Mouse (Mus musculus) brain, embryonic 14.5 days (tissue): ENCODE data around the gene Olfr1279. TPM values are rescaled to one million over a fixed set of nuclear protein-coding genes. Genes with fewer than 3 reads are reported as not detected.
"Not testable (repeated sequence)": the region's sequence is repeated elsewhere in the genome, so short reads cannot be mapped to it uniquely, and the experiment has no call there.

Experiments
- DNase-seq: peaks from one replicate; pipeline ENCODE4 v3.0.0-alpha.2; 2011; ENCODE audit warnings: low read depth
- CTCF ChIP-seq: fragments of 200-500 bp; IDR thresholded peaks from 2 replicates; pipeline ENCODE4 v1.5.1; 2012; ENCODE audit warnings: inconsistent platforms, mild to moderate bottlenecking, moderate library complexity, borderline replicate concordance; ENCODE audit not compliant: insufficient read depth, insufficient read length; ENCODE audit errors: extremely low read depth
- POLR2A ChIP-seq: fragments of 200-500 bp; IDR thresholded peaks from 2 replicates; pipeline ENCODE4 v1.6.1; 2012; ENCODE audit warnings: mild to moderate bottlenecking, inconsistent platforms, borderline replicate concordance; ENCODE audit not compliant: poor library complexity, insufficient read depth, insufficient read length, severe bottlenecking; ENCODE audit errors: extremely low read depth
- polyA plus RNA-seq: library from polyadenylated mRNA; depleted of rRNA; stranded (reverse); fragments of >200 nt; gene quantifications from 2 replicates; pipeline ENCODE4 v1.2.3, GENCODE M21; 2012; rRNA removed

Gene Olfr1279
- not detected in 2 replicates for polyA plus RNA-seq

DNA sequence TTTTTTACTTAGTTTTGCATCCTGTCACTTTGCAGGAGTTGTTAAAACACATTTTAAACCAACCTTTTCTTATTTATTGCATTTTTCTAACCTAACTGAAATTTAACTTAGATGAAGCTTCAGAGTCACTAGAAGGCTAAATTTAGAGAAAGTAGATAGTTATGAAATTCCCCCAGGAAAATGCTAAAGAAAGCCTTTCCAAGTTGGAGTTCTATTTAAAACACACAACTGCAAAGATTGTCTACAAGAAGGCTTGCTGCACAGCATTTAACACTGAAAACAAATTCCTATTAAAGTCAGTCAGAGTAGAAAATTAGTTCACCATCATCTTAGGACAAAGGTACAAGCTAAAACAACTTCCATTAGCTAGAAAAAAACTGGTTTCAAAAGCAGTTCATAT is at the start of gene Olfr1279:
Gene Olfr1279 (plus strand): TSS at position 262 of the 400 bp plus-strand sequence.
- DNase-seq = no peak
- no peak for TF ChIP-seq CTCF
- TF ChIP-seq POLR2A = no peak

- no peak for TF ChIP-seq POLR2A
- TF ChIP-seq CTCF = no peak
- no peak for DNase-seq
Observed at GRCm38 (mm10) chr2:111254216-111254615, 46.2 kb upstream of the Olfr1279 start, which contains the start of gene Olfr1276. Gene Olfr1276 (plus strand): TSS chr2:111254516.

DNA sequence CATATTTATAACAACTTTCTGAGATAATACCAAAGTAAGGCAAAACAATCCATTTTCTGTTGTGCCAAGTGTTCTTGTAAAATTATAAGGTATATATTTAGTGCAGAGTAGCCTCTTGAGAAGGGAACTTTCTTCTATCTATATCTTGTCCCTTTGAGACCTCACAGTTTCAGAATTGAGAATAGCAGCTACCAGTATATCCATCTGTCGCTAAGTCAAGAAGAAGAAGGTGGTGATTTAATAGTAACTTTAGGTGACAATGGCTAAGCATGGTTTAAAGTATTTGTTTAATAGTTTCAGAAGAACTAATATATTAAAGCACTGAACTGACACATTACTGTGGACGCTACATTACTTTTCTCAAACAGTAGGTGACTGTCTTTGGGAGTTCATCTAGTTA is 26.4 kb upstream of the Olfr1279 start, which contains the start of gene Olfr1277:
Gene Olfr1277 (minus strand): TSS at position 101 of the 400 bp plus-strand sequence.
- no peak for TF ChIP-seq POLR2A
- no peak for TF ChIP-seq CTCF
- DNase-seq = no peak

DNA sequence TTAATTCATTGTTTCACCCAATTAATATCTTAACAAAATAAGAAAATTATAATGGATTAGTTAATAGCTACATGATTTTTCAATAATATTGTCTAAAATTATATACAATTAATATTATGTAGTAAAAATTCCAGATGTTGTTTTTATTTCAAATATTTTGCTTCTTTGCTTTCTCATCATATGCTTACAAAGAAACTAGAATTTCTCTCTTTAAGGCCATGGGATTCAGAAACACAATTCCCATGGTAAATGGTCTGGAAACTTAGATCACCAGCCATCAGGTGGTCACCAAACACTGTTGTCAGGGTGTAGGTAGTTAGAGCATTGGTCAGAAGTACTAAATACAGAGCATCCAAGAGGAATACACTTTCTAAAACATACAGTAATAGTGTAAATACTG is 10.6 kb upstream of the Olfr1279 start, which contains the start of gene Olfr1278:
Gene Olfr1278 (plus strand): TSS at position 301 of the 400 bp plus-strand sequence.
- DNase-seq = no peak
- TF ChIP-seq POLR2A (no peak), CTCF (no peak)

- TF ChIP-seq POLR2A (no peak), CTCF (no peak)
- DNase-seq = no peak
Observed at GRCm38 (mm10) chr2:111298541-111298940, 1.9 kb upstream of the Olfr1279 start.

- DNase-seq = no peak
- TF ChIP-seq CTCF = no peak
- no peak for TF ChIP-seq POLR2A
Observed at GRCm38 (mm10) chr2:111313717-111314116, 13.3 kb downstream of the Olfr1279 start, which contains the start of gene Olfr1280. Gene Olfr1280 (plus strand): TSS chr2:111314017.

- TF ChIP-seq POLR2A (no peak), CTCF (no peak)
- no peak for DNase-seq
Observed at GRCm38 (mm10) chr2:111326220-111326619, 25.8 kb downstream of the Olfr1279 start, which contains the start of gene Olfr1281. Gene Olfr1281 (plus strand): TSS chr2:111326520.

DNA sequence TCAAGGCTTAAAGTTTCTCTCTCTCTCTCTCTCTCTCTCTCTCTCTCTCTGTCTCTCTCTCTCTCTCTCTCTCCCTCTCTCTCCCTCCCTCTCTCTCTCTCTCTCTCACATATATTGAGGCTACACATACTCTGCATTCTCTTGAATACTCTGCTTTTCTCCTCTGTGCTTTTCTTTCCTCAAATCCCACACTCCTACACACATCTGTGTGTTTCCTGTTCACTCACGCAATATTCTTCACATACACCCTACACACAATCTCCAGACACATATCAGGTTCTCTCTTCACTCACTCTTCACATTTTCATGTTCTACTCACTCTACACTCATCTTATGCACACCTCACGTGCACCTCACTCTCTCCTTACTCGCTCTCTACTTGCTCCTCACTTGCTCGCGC is 33.3 kb downstream of the Olfr1279 start:
- not testable (repeated sequence) for DNase-seq

GRCm38 (mm10) chr2:111335976-111336375 is 35.5 kb downstream of the Olfr1279 start, which contains the start of gene Olfr1282:
Gene Olfr1282 (minus strand): TSS chr2:111336076.
- no peak for TF ChIP-seq POLR2A
- TF ChIP-seq CTCF = no peak
- no peak for DNase-seq

Other genes starting within 250 kb of the Olfr1279 start
- gene Gm13941, start 194.7 kb upstream of the Olfr1279 start, polyA plus RNA-seq = not detected in 2 replicates
- not detected in 2 replicates for gene Gm15130, start 147.7 kb upstream of the Olfr1279 start, polyA plus RNA-seq
- not detected in 2 replicates for gene 4930430A15Rik, start 71.0 kb upstream of the Olfr1279 start, polyA plus RNA-seq
- gene Olfr1275, start 65.3 kb upstream of the Olfr1279 start, polyA plus RNA-seq = not detected in 2 replicates
- gene Olfr1276, start 46.1 kb upstream of the Olfr1279 start, polyA plus RNA-seq = not detected in 2 replicates
- not detected in 2 replicates for gene Olfr1277, start 26.5 kb upstream of the Olfr1279 start, polyA plus RNA-seq
- not detected in 2 replicates for gene Olfr1278, start 10.5 kb upstream of the Olfr1279 start, polyA plus RNA-seq
- gene Olfr1280, start 13.4 kb downstream of the Olfr1279 start, polyA plus RNA-seq = not detected in 2 replicates
- gene Olfr1281, start 25.9 kb downstream of the Olfr1279 start, polyA plus RNA-seq = not detected in 2 replicates
- not detected in 2 replicates for gene Olfr1282, start 35.4 kb downstream of the Olfr1279 start, polyA plus RNA-seq
- not detected in 2 replicates for gene Olfr1283, start 66.2 kb downstream of the Olfr1279 start, polyA plus RNA-seq
- gene Olfr1284, start 74.9 kb downstream of the Olfr1279 start, polyA plus RNA-seq = not detected in 2 replicates
- gene Olfr1286, start 122.5 kb downstream of the Olfr1279 start, polyA plus RNA-seq = not detected in 2 replicates
- gene Olfr1287, start 148.5 kb downstream of the Olfr1279 start, polyA plus RNA-seq = not detected in 2 replicates
- not detected in 2 replicates for gene Olfr1288, start 173.5 kb downstream of the Olfr1279 start, polyA plus RNA-seq
- not detected in 2 replicates for gene Olfr1289, start 180.2 kb downstream of the Olfr1279 start, polyA plus RNA-seq
- gene Olfr1290, start 193.2 kb downstream of the Olfr1279 start, polyA plus RNA-seq = not detected in 2 replicates
- not detected in 2 replicates for gene Olfr1291-ps1, start 196.5 kb downstream of the Olfr1279 start, polyA plus RNA-seq
- gene Olfr1293-ps, start 224.6 kb downstream of the Olfr1279 start, polyA plus RNA-seq = not detected in 2 replicates
- gene Olfr1294, start 239.7 kb downstream of the Olfr1279 start, polyA plus RNA-seq = not detected in 2 replicates